Mouse (Mus musculus): ENCODE results near the gene Phlpp2. TPM values are rescaled to one million over a fixed set of nuclear protein-coding genes. Genes with fewer than 3 reads are reported as not detected.
A peak's percentile ranks its signal among the peaks of the same experiment; 100 is the strongest.

The Phlpp2 gene
- polyA plus RNA-seq, 1 experiment from 2014 or later, result 1.5 TPM

DNA sequence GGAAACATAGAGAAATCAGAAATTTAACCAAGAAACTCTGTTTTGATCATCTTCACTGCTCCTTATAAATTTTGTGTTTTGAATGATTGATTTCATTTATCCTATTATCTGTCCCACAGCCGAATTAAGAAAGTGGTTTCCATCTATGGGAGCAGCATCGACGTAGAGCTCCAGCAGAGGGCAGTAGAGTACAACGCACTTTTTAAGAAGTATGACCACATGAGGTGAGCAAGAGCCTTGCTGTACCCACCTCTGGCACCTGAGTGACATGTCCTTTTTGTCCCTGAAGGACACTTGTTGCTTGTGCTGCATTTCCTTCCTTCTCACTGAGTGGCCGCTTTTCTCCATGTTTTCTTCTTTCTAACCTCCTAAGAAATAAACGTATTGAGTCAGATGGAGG lies 14.9 kb upstream of the Phlpp2 start:
- H3K36me3 ChIP-seq (replicated peaks; ENCODE audit: insufficient read depth, low read length), result peaks cover 69% of the 10 kb centered on the region

DNA sequence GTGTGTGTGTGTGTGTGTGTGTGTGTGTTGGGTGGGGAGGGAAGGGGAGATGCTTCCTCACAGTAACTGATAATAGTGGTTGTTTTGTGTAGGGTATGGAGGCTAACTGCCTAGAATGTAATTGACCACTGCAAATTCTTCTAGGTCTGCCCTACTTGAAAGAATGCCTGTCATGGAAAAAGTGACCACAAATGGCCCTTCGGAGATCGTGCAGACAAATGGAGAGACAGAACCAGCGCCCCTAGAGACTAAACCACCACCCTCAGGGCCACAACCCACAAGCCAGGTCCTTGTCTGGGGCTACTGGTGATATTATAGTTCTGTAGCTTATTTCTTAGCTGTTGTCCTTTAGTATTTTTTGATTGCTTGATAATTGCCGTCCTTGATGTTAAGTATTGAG lies 13.8 kb upstream of the Phlpp2 start:
- Histone ChIP-seq H3K36me3 (replicated peaks; ENCODE audit: insufficient read depth, low read length) (peaks cover 68% of the 10 kb centered on the region), H3K4me1 (ENCODE audit: insufficient read depth) (no peaks in the 10 kb centered on the region), H3K27me3 (ENCODE audit: insufficient read depth, low read length) (no peaks in the 10 kb centered on the region), H3K9me3 (ENCODE audit: low read length) (no peaks in the 10 kb centered on the region), H3K9ac (replicated peaks) (no peak overlapping the region), H3K4me3 (ENCODE audit: low read depth, low read length) (no peak overlapping the region), H3K4me2 (ENCODE audit: low read depth, low read length) (no peak overlapping the region), H3K27ac (ENCODE audit: low read depth) (no peak overlapping the region)
- no peak for ATAC-seq
- 92% methylated on average over 4 of the region's 4 CpGs for WGBS (ENCODE audit: insufficient replicate concordance)
- DNase-seq, result no peak
- TF ChIP-seq EP300 (IDR thresholded peaks at IDR 0.05; ENCODE audit: low read depth) (no peak), CTCF (IDR thresholded peaks at IDR 0.05; ENCODE audit: low read depth) (no peak)

More for the DNA sequence above, 14.9 kb upstream of the Phlpp2 start:
- H3K4me1 ChIP-seq (ENCODE audit: insufficient read depth), result no peaks in the 10 kb centered on the region
- no peaks in the 10 kb centered on the region for H3K27me3 ChIP-seq (ENCODE audit: insufficient read depth, low read length)
- 43% methylated on average over 6 of the region's 6 CpGs for WGBS (ENCODE audit: insufficient replicate concordance)
- no peak overlapping the region for H3K4me2 ChIP-seq (ENCODE audit: low read depth, low read length)
- no peak overlapping the region for H3K4me3 ChIP-seq (ENCODE audit: low read depth, low read length)
- DNase-seq, result peak; percentile 75
- peak; percentile 69 for ATAC-seq
- no peak overlapping the region for H3K9ac ChIP-seq (replicated peaks)
- no peak overlapping the region for H3K27ac ChIP-seq (ENCODE audit: low read depth)
- TF ChIP-seq CTCF (IDR thresholded peaks at IDR 0.05; ENCODE audit: low read depth) (peak; percentile 96), EP300 (IDR thresholded peaks at IDR 0.05; ENCODE audit: low read depth) (no peak)
- no peaks in the 10 kb centered on the region for H3K9me3 ChIP-seq (ENCODE audit: low read length)

DNA sequence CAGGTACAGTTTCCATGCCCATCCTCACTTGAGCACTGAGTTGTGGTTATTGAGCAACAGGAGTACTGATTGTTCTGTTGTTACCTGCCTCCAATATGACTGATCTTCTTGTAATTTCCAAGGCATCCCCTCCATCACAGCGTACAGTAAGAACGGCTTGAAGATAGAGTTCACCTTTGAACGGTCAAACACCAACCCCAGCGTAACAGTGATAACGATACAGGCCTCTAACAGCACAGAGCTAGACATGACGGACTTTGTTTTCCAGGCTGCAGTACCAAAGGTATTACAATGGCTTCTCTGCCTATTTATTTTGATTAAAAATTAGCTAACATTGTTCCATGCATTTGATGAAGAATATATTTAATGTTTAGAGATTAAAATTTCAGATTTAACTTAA lies 12.9 kb upstream of the Phlpp2 start:
- Histone ChIP-seq H3K27ac (ENCODE audit: low read depth) (no peak overlapping the region), H3K36me3 (replicated peaks; ENCODE audit: insufficient read depth, low read length) (peaks cover 70% of the 10 kb centered on the region), H3K27me3 (ENCODE audit: insufficient read depth, low read length) (no peaks in the 10 kb centered on the region), H3K9ac (replicated peaks) (no peak overlapping the region), H3K4me3 (ENCODE audit: low read depth, low read length) (no peak overlapping the region), H3K4me2 (ENCODE audit: low read depth, low read length) (no peak overlapping the region), H3K9me3 (ENCODE audit: low read length) (no peaks in the 10 kb centered on the region), H3K4me1 (ENCODE audit: insufficient read depth) (no peaks in the 10 kb centered on the region)
- TF ChIP-seq CTCF (IDR thresholded peaks at IDR 0.05; ENCODE audit: low read depth) (no peak), EP300 (IDR thresholded peaks at IDR 0.05; ENCODE audit: low read depth) (no peak)
- whole genome bisulfite sequencing (ENCODE audit: insufficient replicate concordance), result 82% methylated on average over 6 of the region's 6 CpGs
- no peak for DNase-seq
- ATAC-seq, result no peak

DNA sequence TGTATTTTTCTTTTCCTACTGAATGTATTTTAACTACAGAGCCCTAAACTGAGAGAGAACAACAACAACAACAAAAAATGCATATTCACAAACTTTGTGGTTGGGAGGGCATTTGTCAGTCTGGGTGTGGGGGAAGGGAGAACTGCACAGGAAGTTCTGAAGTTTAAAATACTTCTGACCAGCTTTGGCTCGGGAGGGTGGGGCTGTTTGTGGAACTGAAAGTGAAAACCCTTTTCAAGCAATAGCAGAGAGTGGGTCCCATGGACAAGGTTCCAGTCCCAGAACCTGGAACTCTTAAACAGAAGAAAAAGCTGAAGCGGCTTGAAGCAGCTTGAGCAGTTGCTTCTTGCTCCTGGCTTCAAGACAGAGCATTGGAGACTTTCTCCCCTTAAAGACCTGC lies 4.9 kb upstream of the Phlpp2 start:
- TF ChIP-seq CTCF (IDR thresholded peaks at IDR 0.05; ENCODE audit: low read depth) (no peak), EP300 (IDR thresholded peaks at IDR 0.05; ENCODE audit: low read depth) (no peak)
- Histone ChIP-seq H3K36me3 (replicated peaks; ENCODE audit: insufficient read depth, low read length) (peaks cover 44% of the 10 kb centered on the region), H3K27me3 (ENCODE audit: insufficient read depth, low read length) (no peaks in the 10 kb centered on the region), H3K4me2 (ENCODE audit: low read depth, low read length) (peak overlapping the region; percentile 49), H3K9ac (replicated peaks) (peak overlapping the region; percentile 14; the same call in 1 of the 2 replicates), H3K4me3 (ENCODE audit: low read depth, low read length) (0 out of 2 replicates have a peak overlapping the region, but pooled peaks have one; percentile 1), H3K27ac (ENCODE audit: low read depth) (peak overlapping the region; percentile 94), H3K9me3 (ENCODE audit: low read length) (no peaks in the 10 kb centered on the region), H3K4me1 (ENCODE audit: insufficient read depth) (peaks cover 27% of the 10 kb centered on the region)
- 35% methylated on average over 2 of the region's 2 CpGs for WGBS (ENCODE audit: insufficient replicate concordance)
- ATAC-seq (0 out of 2 replicates have a peak, but pooled peaks have one; percentile 4), DNase-seq (peak; percentile 58)

DNA sequence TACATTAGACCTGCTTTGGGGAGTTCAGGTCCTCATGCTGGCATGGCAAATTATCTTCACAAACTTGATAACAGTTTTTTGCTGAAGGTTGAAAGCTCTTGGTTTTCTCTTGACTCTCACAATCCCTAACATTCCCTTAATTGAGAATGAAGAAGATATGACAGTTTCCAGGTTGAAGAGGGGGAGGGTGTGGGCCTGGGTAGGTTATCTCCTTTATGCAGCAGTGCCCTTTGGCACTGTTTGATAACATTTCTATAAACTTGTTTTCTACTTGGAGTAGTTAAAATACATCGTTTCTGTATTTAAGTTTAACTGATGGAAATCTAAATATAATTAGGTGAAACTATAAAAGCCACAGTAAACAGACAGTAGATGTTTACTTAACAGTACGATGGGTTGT lies 3.5 kb upstream of the Phlpp2 start:
- peak; percentile 47 for DNase-seq

DNA sequence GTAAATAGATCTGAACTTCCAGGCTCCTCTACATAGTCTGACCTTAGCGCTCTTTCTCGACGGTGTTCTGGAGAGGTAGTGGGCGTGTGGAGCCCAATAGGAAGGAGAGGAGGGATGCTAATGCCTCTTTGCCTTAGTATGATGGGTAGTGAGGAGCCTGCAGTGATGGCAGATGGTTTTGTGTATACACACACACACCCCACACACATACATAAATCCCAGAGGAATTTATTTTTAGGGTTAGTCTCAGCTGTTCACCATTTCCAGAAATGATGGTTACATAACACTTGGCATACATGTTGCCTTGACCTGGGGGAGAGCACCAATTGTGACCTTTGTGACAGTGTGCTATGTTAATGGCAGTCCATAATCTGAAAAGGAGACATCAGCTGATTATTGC lies 2.8 kb upstream of the Phlpp2 start:
- peaks cover 29% of the 10 kb centered on the region for H3K36me3 ChIP-seq (replicated peaks; ENCODE audit: insufficient read depth, low read length)
- no peak for TF ChIP-seq CTCF (IDR thresholded peaks at IDR 0.05; ENCODE audit: low read depth)
- TF ChIP-seq EP300 (IDR thresholded peaks at IDR 0.05; ENCODE audit: low read depth), result no peak
- no peaks in the 10 kb centered on the region for H3K27me3 ChIP-seq (ENCODE audit: insufficient read depth, low read length)
- peak overlapping the region; percentile 50; the same call in 1 of the 2 replicates for H3K9ac ChIP-seq (replicated peaks)
- peak overlapping the region; percentile 90 for H3K4me2 ChIP-seq (ENCODE audit: low read depth, low read length)
- DNase-seq (no peak), ATAC-seq (no peak)
- 49% methylated on average over 4 of the region's 4 CpGs for WGBS (ENCODE audit: insufficient replicate concordance)
- H3K9me3 ChIP-seq (ENCODE audit: low read length), result no peaks in the 10 kb centered on the region
- no peak overlapping the region; the same call in 1 of the 2 replicates for H3K4me3 ChIP-seq (ENCODE audit: low read depth, low read length)
- H3K27ac ChIP-seq (ENCODE audit: low read depth), result peak overlapping the region; percentile 94
- H3K4me1 ChIP-seq (ENCODE audit: insufficient read depth), result peaks cover 31% of the 10 kb centered on the region

More for the DNA sequence above, 3.5 kb upstream of the Phlpp2 start:
- ATAC-seq, result peak; percentile 47
- Histone ChIP-seq H3K27me3 (ENCODE audit: insufficient read depth, low read length) (no peaks in the 10 kb centered on the region), H3K9me3 (ENCODE audit: low read length) (no peaks in the 10 kb centered on the region), H3K36me3 (replicated peaks; ENCODE audit: insufficient read depth, low read length) (peaks cover 36% of the 10 kb centered on the region), H3K9ac (replicated peaks) (peak overlapping the region; percentile 51; the same call in 1 of the 2 replicates), H3K4me3 (ENCODE audit: low read depth, low read length) (no peak overlapping the region), H3K4me1 (ENCODE audit: insufficient read depth) (peaks cover 31% of the 10 kb centered on the region), H3K27ac (ENCODE audit: low read depth) (peak overlapping the region; percentile 94), H3K4me2 (ENCODE audit: low read depth, low read length) (peak overlapping the region; percentile 90)
- TF ChIP-seq EP300 (IDR thresholded peaks at IDR 0.05; ENCODE audit: low read depth) (peak; percentile 98), CTCF (IDR thresholded peaks at IDR 0.05; ENCODE audit: low read depth) (no peak)
- 37% methylated on average over 2 of the region's 2 CpGs for WGBS (ENCODE audit: insufficient replicate concordance)

Data from liver, postnatal 0 days (tissue).